Mouse (Mus musculus) neural tube, embryonic 15.5 days (tissue): Measurements from ENCODE around the gene Actr1a. TPM values are rescaled to one million over a fixed set of nuclear protein-coding genes. Genes with fewer than 3 reads are reported as not detected.
A peak's percentile ranks its signal among the peaks of the same experiment; 100 is the strongest.

Source experiments
- ATAC-seq: fragments of 200-750 bp; cut with Nextera tagmentation; 2 replicates; pipeline ENCODE4 v1.8.0; 2017; ENCODE audit warnings: mild to moderate bottlenecking, moderate TSS enrichment, moderate library complexity; ENCODE audit not compliant: low FRiP score
- H3K27ac ChIP-seq: fragments of 300-500 bp; sonication (generic); replicated peaks from 2 replicates; pipeline ENCODE4 v1.5.1; 2015; ENCODE audit warnings: mild to moderate bottlenecking, inconsistent platforms
- H3K27me3 ChIP-seq: fragments of 300-500 bp; sonication (generic); replicated peaks from 2 replicates; pipeline ENCODE4 v1.6.1; 2015; ENCODE audit warnings: inconsistent platforms
- H3K36me3 ChIP-seq: fragments of 300-500 bp; sonication (generic); 2 replicates; pipeline ENCODE4 v1.6.1; 2015; ENCODE audit warnings: inconsistent platforms
- H3K4me1 ChIP-seq: fragments of 300-500 bp; sonication (generic); 2 replicates; pipeline ENCODE4 v1.6.1; 2015; ENCODE audit warnings: inconsistent platforms
- H3K4me2 ChIP-seq: fragments of 300-500 bp; sonication (generic); 2 replicates; pipeline ENCODE4 v1.6.1; 2015; ENCODE audit warnings: inconsistent platforms, mild to moderate bottlenecking, moderate library complexity
- H3K4me3 ChIP-seq: fragments of 300-500 bp; sonication (generic); replicated peaks from 2 replicates; pipeline ENCODE4 v1.5.1; 2015; ENCODE audit warnings: mild to moderate bottlenecking, inconsistent platforms
- H3K9ac ChIP-seq: fragments of 300-500 bp; sonication (generic); replicated peaks from 2 replicates; pipeline ENCODE4 v1.6.1; 2015; ENCODE audit warnings: mild to moderate bottlenecking, inconsistent platforms
- H3K9me3 ChIP-seq: fragments of 300-500 bp; sonication (generic); replicated peaks from 2 replicates; pipeline ENCODE4 v1.6.1; 2016; ENCODE audit warnings: inconsistent platforms
- WGBS: fragments of 180-500 bp; shearing (Covaris S2); methylation state at CpG from one replicate; pipeline ENCODE4 v1.1.7; 2015; ENCODE audit warnings: mixed read lengths; 5-methylcytosine and 5-hydroxymethylcytosine counted together
- polyA plus RNA-seq: library from polyadenylated mRNA; unstranded; fragments of >200 nt; fragmentation: Nextera tagmentation; extraction: Ambion mirVana; gene quantifications from 2 replicates; pipeline ENCODE4 v1.2.1, GENCODE M21; 2015

Gene Actr1a
- polyA plus RNA-seq, 1 experiment from 2014 or later = 314 TPM

DNA sequence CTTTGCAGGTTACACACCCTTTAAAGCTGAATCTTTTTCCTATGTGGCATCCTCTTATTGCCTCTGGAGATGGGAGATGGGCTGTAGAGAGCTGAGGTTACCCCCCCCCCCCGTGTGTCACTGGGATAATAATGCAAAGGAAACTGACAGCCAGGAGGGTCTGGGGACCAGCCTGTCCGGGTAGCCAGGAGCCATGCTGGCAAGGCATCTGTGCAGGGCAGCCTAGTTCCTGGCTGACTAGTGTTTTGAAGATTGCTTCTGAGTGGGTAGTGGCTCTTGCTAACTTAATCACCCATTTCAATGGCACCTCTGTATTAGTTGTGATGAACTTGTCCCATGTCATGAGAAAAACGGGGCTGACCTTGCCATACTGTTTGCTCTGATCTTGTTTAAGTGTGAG is 2.9 kb upstream of the Actr1a start:
- WGBS = 43% methylated on average over 3 of the region's 3 CpGs
- Histone ChIP-seq H3K4me2 (peak overlapping the region; percentile 86), H3K27ac (no peak overlapping the region), H3K4me3 (peak overlapping the region; percentile 94), H3K36me3 (peaks cover 13% of the 10 kb centered on the region), H3K27me3 (no peaks in the 10 kb centered on the region), H3K9ac (peak overlapping the region; percentile 94), H3K9me3 (no peaks in the 10 kb centered on the region), H3K4me1 (peaks cover 53% of the 10 kb centered on the region)
- no peak for ATAC-seq

DNA sequence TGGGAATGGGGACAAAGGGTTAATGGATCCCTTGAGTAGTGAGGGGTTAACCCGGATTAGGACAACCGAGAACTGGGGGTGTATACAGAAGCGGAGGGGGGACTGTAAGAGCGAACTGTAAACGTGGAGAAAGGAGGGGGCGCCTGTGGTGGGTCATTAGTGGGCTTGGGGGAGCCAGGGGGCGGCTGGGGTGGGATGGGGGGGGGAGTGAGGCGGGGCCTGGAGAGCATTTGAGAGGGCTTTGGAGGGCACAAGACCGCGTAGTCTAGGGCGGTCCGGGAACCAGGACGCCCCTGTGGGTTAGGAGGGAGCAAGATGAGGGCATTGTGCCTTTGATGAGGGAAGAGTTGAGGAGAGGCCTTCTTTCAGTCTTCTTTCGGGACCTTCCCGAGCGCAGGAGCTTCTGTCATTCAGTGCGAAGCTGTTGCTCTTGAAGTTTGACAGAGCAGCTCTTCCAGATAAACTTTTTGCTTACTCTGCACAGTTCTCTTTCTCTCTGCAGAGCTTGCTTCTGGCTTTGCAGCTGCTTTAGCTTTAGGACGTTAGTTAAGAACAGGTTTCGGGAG is 2.0 kb upstream of the Actr1a start:
- Histone ChIP-seq H3K9me3 (no peaks in the 10 kb centered on the region), H3K4me1 (peaks cover 60% of the 10 kb centered on the region), H3K4me3 (peak overlapping the region; percentile 94), H3K27me3 (no peaks in the 10 kb centered on the region), H3K36me3 (0 out of 2 replicates have a peak, but pooled peaks cover 4% of the 10 kb centered on the region), H3K27ac (peak overlapping the region; percentile 88), H3K9ac (peak overlapping the region; percentile 94), H3K4me2 (peak overlapping the region; percentile 86)
- ATAC-seq = no peak
- 3% methylated on average over 19 of the region's 19 CpGs for WGBS

DNA sequence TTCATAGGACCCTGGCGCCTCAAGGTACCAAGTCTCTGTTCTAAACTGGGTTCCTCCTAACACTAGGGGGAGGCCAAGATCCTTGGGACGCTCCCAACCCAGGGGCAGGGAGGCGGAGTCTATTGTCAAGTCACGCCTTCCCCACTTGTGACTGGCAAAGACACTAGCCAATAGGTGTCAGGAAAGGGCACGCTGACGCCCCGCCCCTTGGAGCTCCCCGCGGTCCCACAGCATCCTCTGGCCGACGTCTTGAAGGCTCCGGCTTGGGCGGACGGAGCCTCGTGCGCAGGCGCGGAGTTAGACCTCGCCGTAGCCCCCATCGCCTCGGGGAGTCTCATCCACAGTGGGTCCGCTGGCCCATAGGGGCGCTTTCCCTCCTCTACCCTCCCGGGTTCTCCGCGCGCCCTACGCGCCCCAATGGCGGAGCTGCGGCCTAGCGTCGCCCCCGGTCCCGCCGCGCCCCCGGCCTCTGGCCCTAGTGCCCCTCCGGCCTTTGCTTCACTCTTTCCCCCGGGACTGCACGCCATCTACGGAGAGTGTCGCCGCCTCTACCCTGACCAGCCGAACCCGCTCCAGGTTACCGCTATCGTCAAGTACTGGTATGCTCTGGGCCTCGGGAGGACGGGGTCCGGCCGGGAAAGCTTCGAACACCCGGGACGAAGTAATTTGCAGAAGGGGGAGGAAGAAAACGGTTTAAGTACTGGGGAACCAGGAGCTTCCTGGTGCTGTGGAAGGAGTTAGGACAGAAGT is 1.3 kb upstream of the Actr1a start, which contains the start of gene Sufu:
TSS of gene Sufu (plus strand) at position 211 of the 750 bp plus-strand sequence.
- ATAC-seq = peak; percentile 89
- Histone ChIP-seq H3K9me3 (no peaks in the 10 kb centered on the region), H3K27me3 (no peaks in the 10 kb centered on the region), H3K27ac (peak within 1 kb of the TSS; percentile 90), H3K36me3 (0 out of 2 replicates have a peak, but pooled peaks cover 4% of the 10 kb centered on the region), H3K4me3 (peak within 1 kb of the TSS; percentile 94), H3K4me2 (peak within 1 kb of the TSS; percentile 86), H3K4me1 (peaks cover 64% of the 10 kb centered on the region), H3K9ac (peak within 1 kb of the TSS; percentile 94)
- WGBS = under 1% methylated on average over 54 of the region's 57 CpGs

DNA sequence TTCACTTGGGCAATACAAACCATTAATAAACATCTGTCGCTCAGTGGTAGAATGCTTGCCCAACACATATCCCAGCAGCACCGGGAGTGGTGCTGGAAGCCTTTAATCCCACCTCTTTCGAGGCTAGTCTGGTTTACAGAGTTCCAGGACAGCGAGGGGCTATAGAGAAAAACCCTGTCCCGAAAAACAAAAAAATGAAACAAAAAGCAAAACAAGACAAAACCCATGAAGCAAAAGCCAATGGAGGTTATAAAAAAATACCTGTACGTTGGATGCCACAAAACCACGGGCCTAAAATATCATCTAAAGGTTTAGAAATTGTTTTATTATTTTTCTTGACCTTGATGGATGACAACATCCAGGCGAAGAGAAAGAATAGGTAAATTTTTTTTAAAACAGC is 561 bp upstream of the Actr1a start:
- WGBS = 12% methylated on average over 8 of the region's 8 CpGs
- ATAC-seq = no peak
- H3K36me3 ChIP-seq = 0 out of 2 replicates have a peak, but pooled peaks cover under 1% of the 10 kb centered on the region
- peak overlapping the region; percentile 86 for H3K4me2 ChIP-seq
- H3K27me3 ChIP-seq = no peaks in the 10 kb centered on the region
- H3K4me3 ChIP-seq = peak overlapping the region; percentile 93
- no peaks in the 10 kb centered on the region for H3K9me3 ChIP-seq
- H3K27ac ChIP-seq = peak overlapping the region; percentile 90; the same call in 1 of the 2 replicates
- peaks cover 67% of the 10 kb centered on the region for H3K4me1 ChIP-seq
- H3K9ac ChIP-seq = 0 out of 2 replicates have a peak overlapping the region, but pooled peaks have one; percentile 8

DNA sequence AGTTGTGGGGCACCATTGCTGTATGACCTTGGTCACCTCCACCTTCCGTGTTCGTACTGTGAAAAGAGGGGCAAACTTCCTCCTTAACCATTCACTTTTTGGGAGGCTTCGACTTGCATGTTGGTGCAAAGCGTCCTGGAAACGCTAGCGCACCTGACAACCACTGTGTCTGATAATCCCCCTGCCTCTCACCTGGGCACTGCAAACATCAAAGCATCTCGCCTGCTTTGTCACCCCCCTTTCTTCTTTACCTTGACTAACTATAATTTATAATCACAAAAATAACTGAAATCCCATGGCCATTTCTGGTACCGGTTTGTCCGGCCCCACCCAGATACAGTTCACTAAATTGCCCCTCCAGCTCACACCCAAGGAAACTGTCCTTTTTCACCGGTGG is 838 bp downstream of the Actr1a start:
- Histone ChIP-seq H3K4me3 (peak overlapping the region; percentile 93), H3K36me3 (no peaks in the 10 kb centered on the region; the same call in 1 of the 2 replicates), H3K27ac (0 out of 2 replicates have a peak overlapping the region, but pooled peaks have one; percentile 90), H3K9me3 (no peaks in the 10 kb centered on the region), H3K9ac (peak overlapping the region; percentile 41), H3K4me1 (peaks cover 62% of the 10 kb centered on the region), H3K27me3 (no peaks in the 10 kb centered on the region), H3K4me2 (peak overlapping the region; percentile 86)
- no peak for ATAC-seq
- 6% methylated on average over 10 of the region's 10 CpGs for whole genome bisulfite sequencing

DNA sequence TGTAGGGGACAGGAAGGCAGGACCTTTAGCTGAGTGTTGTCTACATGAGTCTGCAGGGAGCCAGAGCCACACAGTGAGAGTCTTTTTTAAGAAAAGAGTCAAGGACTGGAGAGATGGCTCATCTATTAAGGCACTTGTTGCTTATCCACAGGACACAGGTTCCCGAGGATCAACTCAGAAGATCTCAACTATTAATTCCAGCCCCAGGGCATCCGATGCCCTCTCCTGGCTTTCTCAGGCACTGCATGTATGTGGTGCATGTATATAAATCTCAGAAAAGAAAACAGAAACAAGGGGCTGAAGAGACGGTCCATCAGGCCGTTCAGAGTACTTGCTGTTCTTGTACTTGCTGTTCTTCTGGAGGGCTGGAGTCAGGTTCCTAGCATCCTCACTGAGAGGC is 3.5 kb downstream of the Actr1a start:
- H3K4me3 ChIP-seq = no peak overlapping the region
- H3K27ac ChIP-seq = no peak overlapping the region
- no peak overlapping the region for H3K4me2 ChIP-seq
- 29% methylated on average over 4 of the region's 4 CpGs for WGBS
- ATAC-seq = no peak
- H3K9ac ChIP-seq = no peak overlapping the region
- H3K27me3 ChIP-seq = no peaks in the 10 kb centered on the region
- H3K9me3 ChIP-seq = no peaks in the 10 kb centered on the region
- peaks cover 6% of the 10 kb centered on the region for H3K36me3 ChIP-seq
- peaks cover 43% of the 10 kb centered on the region for H3K4me1 ChIP-seq

DNA sequence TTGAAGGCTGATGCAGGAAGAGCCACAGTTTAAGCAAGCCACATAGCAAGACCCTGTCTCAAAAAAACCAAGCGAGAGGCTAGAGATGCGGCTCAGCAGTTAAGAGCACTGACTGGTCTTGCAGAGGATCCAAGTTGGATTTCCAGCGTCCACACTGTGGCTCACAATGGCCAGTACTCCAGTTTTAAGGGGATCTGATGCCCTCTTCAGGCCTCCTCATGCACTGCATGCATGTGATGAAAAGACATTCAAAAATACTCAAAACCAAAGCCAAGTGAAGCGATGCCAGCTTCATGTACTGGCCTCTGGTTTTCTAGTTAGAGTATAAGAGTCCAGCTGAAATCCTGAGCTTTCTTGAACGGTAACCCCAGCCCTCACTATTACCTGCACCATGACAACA is 5.7 kb downstream of the Actr1a start:
- ATAC-seq = no peak
- Histone ChIP-seq H3K27ac (no peak overlapping the region), H3K4me1 (peaks cover 34% of the 10 kb centered on the region), H3K36me3 (peaks cover 17% of the 10 kb centered on the region), H3K4me2 (no peak overlapping the region), H3K9me3 (no peaks in the 10 kb centered on the region), H3K4me3 (no peak overlapping the region), H3K27me3 (no peaks in the 10 kb centered on the region), H3K9ac (no peak overlapping the region)
- WGBS = 91% methylated on average over 5 of the region's 5 CpGs

DNA sequence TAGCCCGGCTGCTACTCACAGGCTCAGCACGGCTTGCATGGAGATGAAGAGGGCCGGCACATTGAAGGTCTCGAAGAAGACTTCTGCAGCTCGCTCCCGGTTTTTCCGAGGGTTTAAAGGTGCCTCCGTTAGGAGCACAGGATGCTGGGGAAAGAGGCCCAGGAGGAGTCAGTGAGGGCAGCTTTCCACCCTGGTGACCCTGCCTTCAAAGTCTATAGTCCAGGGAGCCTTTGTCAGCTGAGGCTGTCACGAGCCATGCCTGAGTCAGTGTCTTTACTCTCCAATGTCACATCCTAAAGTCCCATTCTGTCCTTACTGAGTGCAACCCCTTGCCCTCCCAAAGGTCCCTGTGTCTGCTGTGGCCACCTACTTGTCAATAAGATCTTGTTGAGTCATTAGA is 13.3 kb downstream of the Actr1a start:
- no peak for ATAC-seq
- Histone ChIP-seq H3K27me3 (no peaks in the 10 kb centered on the region), H3K27ac (no peak overlapping the region), H3K36me3 (peaks cover 87% of the 10 kb centered on the region), H3K9me3 (no peaks in the 10 kb centered on the region), H3K9ac (no peak overlapping the region), H3K4me2 (no peak overlapping the region), H3K4me1 (no peaks in the 10 kb centered on the region), H3K4me3 (no peak overlapping the region)
- WGBS = 89% methylated on average over 9 of the region's 9 CpGs

DNA sequence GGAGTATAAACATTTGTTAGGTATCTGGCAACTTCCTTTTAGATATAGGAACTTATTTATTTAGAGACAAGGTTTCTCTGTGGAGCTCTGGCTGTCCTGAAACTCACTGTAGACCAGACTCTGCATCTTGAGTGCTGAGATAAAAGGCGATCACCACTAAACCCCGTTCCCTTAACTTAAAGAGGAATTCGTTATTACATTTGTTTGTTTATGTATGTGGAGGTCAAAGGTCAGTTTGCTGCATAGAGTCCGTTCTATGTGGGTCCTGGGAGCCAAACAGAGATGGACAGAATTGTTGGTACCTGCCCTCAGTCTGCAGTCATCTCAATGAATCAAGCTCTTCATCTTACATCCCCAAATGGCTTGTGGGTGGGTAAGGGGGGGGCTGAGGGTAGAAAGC is 19.7 kb downstream of the Actr1a start:
- Histone ChIP-seq H3K9ac (no peak overlapping the region), H3K9me3 (no peaks in the 10 kb centered on the region), H3K4me3 (no peak overlapping the region), H3K27me3 (no peaks in the 10 kb centered on the region), H3K27ac (no peak overlapping the region), H3K4me1 (peaks cover 8% of the 10 kb centered on the region), H3K36me3 (peaks cover 50% of the 10 kb centered on the region), H3K4me2 (no peak overlapping the region)
- no peak for ATAC-seq
- 64% methylated on average over 4 of the region's 4 CpGs for WGBS

DNA sequence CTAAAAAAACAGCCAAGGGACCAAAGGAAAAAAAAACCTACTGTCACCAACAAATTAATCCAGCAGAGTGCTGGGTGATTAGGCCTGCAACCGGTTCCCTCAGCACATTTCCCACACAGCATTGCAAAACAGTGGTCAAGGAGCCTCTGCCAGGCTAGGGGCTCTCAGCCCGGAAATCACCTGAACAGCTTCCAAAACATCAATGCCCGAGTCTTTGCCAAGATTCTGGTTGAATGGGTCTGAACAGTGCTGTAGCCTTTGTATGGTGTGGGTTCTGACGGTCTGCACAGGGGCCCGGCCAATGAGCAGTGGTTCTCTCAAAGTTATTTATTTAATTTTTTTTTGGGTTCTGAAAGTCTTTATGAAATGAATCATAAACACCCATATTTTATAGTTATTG is 20.1 kb downstream of the Actr1a start:
- Histone ChIP-seq H3K4me2 (no peak overlapping the region), H3K9me3 (no peaks in the 10 kb centered on the region), H3K27ac (peak overlapping the region; percentile 25; the same call in 1 of the 2 replicates), H3K4me1 (peaks cover 8% of the 10 kb centered on the region), H3K9ac (no peak overlapping the region), H3K4me3 (no peak overlapping the region), H3K36me3 (peaks cover 46% of the 10 kb centered on the region), H3K27me3 (no peaks in the 10 kb centered on the region)
- WGBS = 54% methylated on average over 5 of the region's 5 CpGs
- no peak for ATAC-seq

DNA sequence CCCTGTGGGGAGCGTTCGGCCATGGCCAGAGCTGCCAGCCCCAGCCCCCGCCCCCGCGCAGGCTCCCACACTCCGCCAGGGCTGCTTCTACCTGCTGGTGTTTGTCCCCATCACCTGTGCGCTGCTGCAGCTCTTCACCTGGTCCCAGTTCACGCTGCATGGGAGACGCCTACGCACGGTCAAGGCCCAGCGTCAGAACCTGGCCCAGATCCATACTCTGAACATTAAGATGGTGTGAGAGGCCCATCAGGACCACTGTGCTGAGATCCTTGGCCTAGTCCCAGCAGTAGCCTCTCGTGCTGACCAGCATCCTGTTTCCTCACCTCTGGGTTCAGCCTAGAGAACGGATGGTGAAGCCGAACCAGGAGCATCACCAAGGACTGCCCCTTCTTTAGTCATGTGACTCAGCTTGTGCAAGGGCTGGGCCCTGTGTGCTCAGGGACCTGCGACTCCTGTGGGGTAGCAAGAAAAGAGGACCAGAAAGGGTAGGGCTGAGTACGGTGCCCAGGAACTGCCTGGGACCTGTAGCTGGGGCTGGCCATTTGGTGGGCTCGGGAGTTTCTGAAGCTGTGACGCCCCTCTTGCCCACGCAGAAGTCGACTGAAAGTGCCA is 21.0 kb downstream of the Actr1a start:
- 55% methylated on average over 21 of the region's 21 CpGs for WGBS
- ATAC-seq = no peak
- Histone ChIP-seq H3K27ac (peak overlapping the region; percentile 37; the same call in 1 of the 2 replicates), H3K4me3 (no peak overlapping the region), H3K36me3 (peaks cover 37% of the 10 kb centered on the region), H3K9ac (no peak overlapping the region), H3K9me3 (no peaks in the 10 kb centered on the region), H3K27me3 (no peaks in the 10 kb centered on the region), H3K4me2 (no peak overlapping the region), H3K4me1 (peaks cover 8% of the 10 kb centered on the region)
